Mouse (Mus musculus): ENCODE results near the gene Taf5l. TPM values are rescaled to one million over a fixed set of nuclear protein-coding genes. Genes with fewer than 3 reads are reported as not detected.

Taf5l gene
- polyA plus RNA-seq, 1 experiment, result 1.8 TPM

DNA sequence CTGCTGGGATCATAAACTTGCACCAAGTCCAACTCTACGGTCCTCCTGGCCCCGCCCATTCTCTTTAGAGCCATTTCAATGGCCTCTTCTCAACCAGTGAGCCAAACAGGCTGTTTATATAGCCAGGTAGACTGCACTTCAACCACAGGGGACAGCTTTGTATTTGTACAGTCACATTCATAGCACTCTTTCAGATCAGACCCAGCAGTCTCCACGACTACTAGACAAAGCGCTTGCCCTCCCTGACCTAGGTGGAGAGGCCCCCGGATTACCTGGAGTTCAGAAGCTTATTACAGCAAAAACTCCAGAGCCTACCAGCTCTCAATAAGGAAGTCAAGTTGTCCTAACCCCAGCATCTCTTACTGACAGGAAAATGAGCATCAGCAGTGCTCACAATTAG, 27.6 kb downstream of the Taf5l start:
- no peaks in the 10 kb centered on the region for H3K27me3 ChIP-seq (ENCODE audit: control insufficient read depth)
- no peaks in the 10 kb centered on the region for H3K9me3 ChIP-seq (ENCODE audit: control insufficient read depth, low read length)
- H3K36me3 ChIP-seq (ENCODE audit: control insufficient read depth), result peaks cover 82% of the 10 kb centered on the region
- peaks cover 57% of the 10 kb centered on the region for H3K4me1 ChIP-seq (ENCODE audit: control insufficient read depth)
- TF ChIP-seq GATA1 (IDR thresholded peaks at IDR 0.05; ENCODE audit: low read length) (no peak), TAL1 (IDR thresholded peaks at IDR 0.05; ENCODE audit: low read length) (no peak)
- H3K4me3 ChIP-seq (replicated peaks), result no peak overlapping the region

DNA sequence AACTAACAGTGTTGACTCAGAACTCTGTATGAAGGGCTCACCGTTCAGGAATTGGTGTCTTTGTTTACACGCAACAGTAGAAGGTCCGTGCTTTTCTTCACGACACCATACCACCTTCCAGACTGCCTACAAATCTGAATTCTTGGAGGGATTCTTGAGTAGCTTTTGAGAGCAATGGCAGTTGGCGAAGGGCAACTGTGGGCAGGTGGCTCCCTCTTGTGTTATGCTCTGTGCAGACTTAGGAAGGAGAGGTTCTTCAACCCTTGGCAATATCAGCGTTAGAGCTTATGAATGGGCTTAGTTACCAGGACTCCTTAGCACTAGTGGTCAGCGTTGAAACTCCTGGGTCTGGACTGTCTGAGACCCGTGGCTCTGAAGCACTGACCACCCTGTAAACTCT, 28.6 kb downstream of the Taf5l start:
- Histone ChIP-seq H3K36me3 (ENCODE audit: control insufficient read depth) (peaks cover 76% of the 10 kb centered on the region), H3K4me1 (ENCODE audit: control insufficient read depth) (peaks cover 63% of the 10 kb centered on the region), H3K4me3 (replicated peaks) (no peak overlapping the region), H3K27me3 (ENCODE audit: control insufficient read depth) (no peaks in the 10 kb centered on the region), H3K9me3 (ENCODE audit: control insufficient read depth, low read length) (no peaks in the 10 kb centered on the region)
- no peak for TF ChIP-seq TAL1 (IDR thresholded peaks at IDR 0.05; ENCODE audit: low read length)
- TF ChIP-seq GATA1 (IDR thresholded peaks at IDR 0.05; ENCODE audit: low read length), result no peak

DNA sequence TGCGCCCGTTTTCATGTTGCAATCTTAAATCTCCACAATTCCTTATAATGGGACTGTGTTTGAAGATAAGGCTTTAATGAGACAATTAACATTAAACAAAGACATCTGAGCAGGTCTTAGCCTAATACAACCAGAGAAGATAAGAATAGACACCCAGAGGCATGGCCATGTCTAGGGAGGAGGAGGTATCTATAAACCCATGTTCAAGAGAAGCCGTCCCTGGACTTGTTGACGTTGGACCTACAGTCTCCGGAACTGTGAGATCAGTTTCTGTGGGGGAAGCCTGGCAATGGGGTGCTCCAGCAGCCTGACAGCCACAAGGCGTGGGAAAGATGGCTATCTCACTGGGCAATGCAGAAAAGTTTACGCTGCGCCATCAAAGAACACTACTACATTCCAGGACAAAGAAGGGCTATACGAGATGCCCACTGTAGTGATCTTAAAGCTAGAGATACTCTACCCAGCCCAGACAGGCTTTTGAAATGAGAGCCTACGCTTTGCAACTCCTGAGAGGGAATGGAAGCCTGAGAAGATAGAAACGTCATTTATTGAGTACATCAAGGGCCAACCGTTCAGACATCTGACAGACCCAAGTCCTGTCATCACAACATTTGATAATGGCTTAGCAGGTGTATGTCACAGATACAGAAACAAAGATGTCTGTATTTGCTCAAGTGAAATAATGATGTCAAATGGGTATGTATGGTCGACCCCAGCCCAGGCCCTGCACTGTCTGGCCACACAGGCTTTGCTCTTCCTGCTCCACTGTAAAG, 30.7 kb downstream of the Taf5l start:
- Histone ChIP-seq H3K9me3 (ENCODE audit: control insufficient read depth, low read length) (no peaks in the 10 kb centered on the region), H3K4me1 (ENCODE audit: control insufficient read depth) (peaks cover 85% of the 10 kb centered on the region), H3K36me3 (ENCODE audit: control insufficient read depth) (peaks cover 73% of the 10 kb centered on the region), H3K4me3 (replicated peaks) (peak overlapping the region; percentile 63), H3K27me3 (ENCODE audit: control insufficient read depth) (no peaks in the 10 kb centered on the region)
- TF ChIP-seq TAL1 (IDR thresholded peaks at IDR 0.05; ENCODE audit: low read length) (peak; percentile 70), GATA1 (IDR thresholded peaks at IDR 0.05; ENCODE audit: low read length) (peak; percentile 58)

DNA sequence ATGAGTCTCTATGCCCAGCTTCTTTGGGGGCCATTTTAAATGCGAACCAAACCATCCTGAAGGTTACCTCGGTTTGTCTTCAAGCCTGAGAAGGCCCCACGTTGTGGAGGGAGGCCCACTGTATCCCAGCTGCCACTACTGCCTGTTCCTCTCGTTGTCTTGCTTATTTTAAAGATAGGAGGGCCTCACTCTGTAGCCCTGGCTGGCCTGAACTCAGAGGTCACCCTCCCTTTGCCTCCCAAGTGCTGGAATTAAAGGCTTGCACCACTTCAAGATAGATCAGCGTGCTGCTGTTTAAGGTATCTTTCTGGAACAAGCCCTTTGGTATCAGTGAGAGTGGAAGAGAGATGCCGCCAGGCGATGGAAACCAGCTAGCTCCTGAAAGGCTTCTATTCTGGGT, 32.1 kb downstream of the Taf5l start:
- H3K36me3 ChIP-seq (ENCODE audit: control insufficient read depth), result peaks cover 67% of the 10 kb centered on the region
- TF ChIP-seq GATA1 (IDR thresholded peaks at IDR 0.05; ENCODE audit: low read length), result no peak
- TF ChIP-seq TAL1 (IDR thresholded peaks at IDR 0.05; ENCODE audit: low read length), result no peak
- peak overlapping the region; percentile 63 for H3K4me3 ChIP-seq (replicated peaks)
- H3K4me1 ChIP-seq (ENCODE audit: control insufficient read depth), result peaks cover 91% of the 10 kb centered on the region
- no peaks in the 10 kb centered on the region for H3K27me3 ChIP-seq (ENCODE audit: control insufficient read depth)
- H3K9me3 ChIP-seq (ENCODE audit: control insufficient read depth, low read length), result no peaks in the 10 kb centered on the region

DNA sequence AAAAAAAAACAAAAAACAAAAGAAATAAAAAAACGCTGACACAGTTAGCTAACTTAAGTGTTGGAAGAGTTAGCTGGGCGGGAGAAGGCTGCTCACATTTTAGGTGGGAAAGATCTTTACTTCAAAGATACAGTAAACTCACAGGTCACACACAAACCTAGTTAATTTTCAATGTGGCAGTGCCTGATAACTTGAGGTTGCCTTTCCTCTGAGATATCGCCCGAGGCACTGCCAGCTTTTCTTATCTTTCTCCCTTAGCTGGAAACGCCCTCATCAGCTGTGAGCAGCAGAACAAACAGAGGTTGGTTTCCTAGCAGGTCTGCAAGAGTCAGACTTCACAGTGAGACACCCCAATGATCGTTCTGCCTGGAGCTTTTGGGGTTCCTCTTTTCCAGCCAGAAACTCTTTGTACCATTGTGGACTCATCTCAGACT, 32.6 kb downstream of the Taf5l start:
- H3K36me3 ChIP-seq (ENCODE audit: control insufficient read depth), result peaks cover 64% of the 10 kb centered on the region
- H3K9me3 ChIP-seq (ENCODE audit: control insufficient read depth, low read length), result no peaks in the 10 kb centered on the region
- TF ChIP-seq TAL1 (IDR thresholded peaks at IDR 0.05; ENCODE audit: low read length), result peak; percentile 95
- TF ChIP-seq GATA1 (IDR thresholded peaks at IDR 0.05; ENCODE audit: low read length), result peak; percentile 100
- H3K4me1 ChIP-seq (ENCODE audit: control insufficient read depth), result peaks cover 91% of the 10 kb centered on the region
- no peaks in the 10 kb centered on the region for H3K27me3 ChIP-seq (ENCODE audit: control insufficient read depth)
- H3K4me3 ChIP-seq (replicated peaks), result peak overlapping the region; percentile 63

DNA sequence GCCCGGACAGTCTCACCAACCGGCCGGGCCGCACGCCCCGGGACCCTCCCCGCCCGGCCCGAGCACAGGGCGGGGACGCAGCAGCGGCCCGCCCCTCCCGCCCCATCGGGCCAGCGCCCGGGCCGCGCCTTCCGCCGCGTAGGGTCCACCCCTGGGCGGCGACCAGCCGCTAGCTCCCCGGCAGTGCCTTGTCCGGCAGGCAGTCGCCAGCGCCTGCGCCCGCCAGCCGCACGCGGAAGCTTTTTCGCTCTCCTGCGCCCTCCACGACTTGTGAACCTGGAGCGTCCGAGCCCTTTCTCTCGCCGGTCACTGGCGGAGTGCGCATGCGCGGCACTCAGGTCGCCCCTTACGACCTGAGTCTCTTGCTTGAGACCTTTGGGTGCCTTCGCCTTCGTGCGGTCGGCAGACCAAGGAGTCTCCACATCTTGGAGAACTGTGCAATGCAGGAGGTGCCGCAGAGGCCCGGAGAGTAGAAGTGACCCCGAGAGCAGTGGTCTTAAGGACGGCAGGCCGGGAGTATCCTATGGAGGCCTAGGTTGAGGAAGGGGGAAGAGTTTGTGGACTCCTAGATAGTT, 38.3 kb downstream of the Taf5l start, which contains the start of gene Abcb10:
Gene Abcb10, minus strand, starts transcription at position 297 of the 575 bp plus-strand sequence.
- Histone ChIP-seq H3K4me3 (replicated peaks) (peak within 1 kb of the TSS; percentile 74), H3K36me3 (ENCODE audit: control insufficient read depth) (peaks cover 78% of the 10 kb centered on the region), H3K4me1 (ENCODE audit: control insufficient read depth) (peaks cover 63% of the 10 kb centered on the region), H3K27me3 (ENCODE audit: control insufficient read depth) (no peaks in the 10 kb centered on the region), H3K9me3 (ENCODE audit: control insufficient read depth, low read length) (no peaks in the 10 kb centered on the region)
- TF ChIP-seq TAL1 (IDR thresholded peaks at IDR 0.05; ENCODE audit: low read length) (no peak), GATA1 (IDR thresholded peaks at IDR 0.05; ENCODE audit: low read length) (no peak)

DNA sequence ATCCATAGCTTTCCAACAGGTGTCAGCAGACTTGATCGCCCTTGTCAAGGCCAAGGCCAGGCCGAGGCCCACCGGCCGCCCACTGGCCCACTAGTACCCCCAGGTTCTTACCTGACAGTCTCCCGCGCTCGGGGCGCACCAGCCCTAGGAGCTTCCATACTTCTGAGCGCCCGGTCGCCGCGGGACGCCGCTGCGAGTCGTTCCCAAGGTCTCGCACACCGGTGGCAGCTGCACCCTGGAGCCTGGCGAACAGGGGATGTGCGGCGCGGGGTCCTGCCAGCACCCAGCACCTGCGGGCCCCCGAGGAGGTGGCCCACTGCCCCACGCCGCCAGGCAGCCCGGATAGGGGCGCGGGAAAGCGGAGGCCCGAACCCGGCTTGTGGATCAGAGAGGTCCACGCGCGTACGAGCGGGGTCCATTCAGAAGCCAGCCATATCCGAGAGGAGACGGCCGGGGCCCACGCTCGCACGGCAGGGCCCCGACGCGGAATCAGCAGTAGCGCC, 38.9 kb downstream of the Taf5l start:
- TF ChIP-seq TAL1 (IDR thresholded peaks at IDR 0.05; ENCODE audit: low read length), result no peak
- no peak for TF ChIP-seq GATA1 (IDR thresholded peaks at IDR 0.05; ENCODE audit: low read length)
- Histone ChIP-seq H3K4me3 (replicated peaks) (peak overlapping the region; percentile 74), H3K4me1 (ENCODE audit: control insufficient read depth) (peaks cover 64% of the 10 kb centered on the region), H3K9me3 (ENCODE audit: control insufficient read depth, low read length) (no peaks in the 10 kb centered on the region), H3K27me3 (ENCODE audit: control insufficient read depth) (no peaks in the 10 kb centered on the region), H3K36me3 (ENCODE audit: control insufficient read depth) (peaks cover 80% of the 10 kb centered on the region)

DNA sequence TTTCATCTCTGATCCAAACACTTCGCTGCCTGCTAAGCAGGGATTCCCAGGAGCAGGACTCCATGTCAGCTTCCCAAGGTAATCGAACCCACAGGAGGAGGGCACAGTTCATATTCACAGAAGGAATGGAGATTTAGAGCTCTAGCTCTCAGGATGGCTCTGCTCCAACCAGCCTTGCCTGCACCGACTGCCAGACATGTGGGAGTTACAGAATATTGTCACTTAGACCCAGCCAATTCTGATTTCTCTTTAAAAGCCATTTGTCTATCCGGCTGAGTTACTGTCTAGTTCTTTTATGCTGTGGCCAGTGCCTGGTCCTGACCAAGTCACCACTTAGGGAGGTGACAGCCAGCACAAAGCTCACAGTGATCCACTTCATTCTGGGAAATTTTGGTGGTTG, 39.5 kb downstream of the Taf5l start:
- Histone ChIP-seq H3K4me1 (ENCODE audit: control insufficient read depth) (peaks cover 63% of the 10 kb centered on the region), H3K36me3 (ENCODE audit: control insufficient read depth) (peaks cover 80% of the 10 kb centered on the region), H3K27me3 (ENCODE audit: control insufficient read depth) (no peaks in the 10 kb centered on the region), H3K9me3 (ENCODE audit: control insufficient read depth, low read length) (no peaks in the 10 kb centered on the region), H3K4me3 (replicated peaks) (peak overlapping the region; percentile 74)
- TF ChIP-seq TAL1 (IDR thresholded peaks at IDR 0.05; ENCODE audit: low read length), result no peak

DNA sequence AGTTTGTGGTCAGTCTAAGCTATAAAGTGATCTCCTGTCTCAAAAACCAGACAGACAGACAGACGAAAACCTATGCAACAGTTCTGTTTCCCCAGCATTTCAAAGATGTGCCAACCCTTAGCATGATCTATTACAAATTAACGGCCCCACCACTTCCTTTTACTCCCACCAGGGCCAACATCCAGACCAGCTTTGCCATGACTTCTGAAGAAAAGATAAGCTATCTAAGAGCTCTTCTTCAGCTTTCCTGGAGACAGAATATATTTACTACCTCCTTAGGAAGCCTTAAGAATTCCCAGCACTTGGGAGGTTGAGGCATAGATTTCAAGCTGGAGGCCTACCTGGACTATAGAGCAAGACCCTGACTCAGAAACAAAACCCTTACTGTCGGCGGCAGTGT, 41.0 kb downstream of the Taf5l start:
- Histone ChIP-seq H3K4me3 (replicated peaks) (peak overlapping the region; percentile 74), H3K36me3 (ENCODE audit: control insufficient read depth) (peaks cover 88% of the 10 kb centered on the region), H3K27me3 (ENCODE audit: control insufficient read depth) (no peaks in the 10 kb centered on the region), H3K4me1 (ENCODE audit: control insufficient read depth) (peaks cover 63% of the 10 kb centered on the region), H3K9me3 (ENCODE audit: control insufficient read depth, low read length) (no peaks in the 10 kb centered on the region; the same call in 1 of the 2 replicates)
- TF ChIP-seq GATA1 (IDR thresholded peaks at IDR 0.05; ENCODE audit: low read length) (no peak; the same call in 1 of the 2 replicates), TAL1 (IDR thresholded peaks at IDR 0.05; ENCODE audit: low read length) (no peak)

Measured in erythroblast, embryonic 14.5 days (primary cell).